Mouse (Mus musculus): ENCODE results near the gene Olfr1219. TPM values are rescaled to one million over a fixed set of nuclear protein-coding genes. Genes with fewer than 3 reads are reported as not detected.

Gene Olfr1219
- not detected in 2 replicates for polyA plus RNA-seq (2012; rRNA removed)

DNA sequence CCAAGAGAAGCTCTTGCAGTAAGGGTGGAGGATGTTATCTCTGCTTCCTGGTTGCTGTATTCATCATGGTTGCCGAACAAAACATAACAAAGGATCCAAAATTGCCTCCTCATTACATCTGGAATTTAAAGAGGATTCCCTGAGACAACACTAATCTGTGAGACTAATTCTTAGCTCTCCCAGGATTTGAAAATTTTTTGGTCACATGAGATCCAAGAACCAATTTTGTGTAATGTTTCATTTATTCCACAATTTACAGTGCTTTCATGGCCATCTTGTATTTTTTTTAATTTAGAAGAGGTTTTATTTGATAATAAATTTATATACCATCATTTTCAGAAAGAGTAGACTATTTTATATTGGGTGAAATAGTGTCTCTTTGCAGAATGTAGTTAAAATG is at the start of gene Olfr1219:
TSS of gene Olfr1219 (minus strand) at position 101 of the 400 bp plus-strand sequence.
- H3K27ac ChIP-seq (ENCODE audit: control insufficient read depth, insufficient read depth, low read length), result no peak within 1 kb of the TSS
- no peaks in the 10 kb centered on the region for H3K27me3 ChIP-seq (ENCODE audit: control insufficient read depth, insufficient read depth, low read length)
- H3K36me3 ChIP-seq (ENCODE audit: control insufficient read depth, insufficient read depth, low read length), result no peaks in the 10 kb centered on the region
- DNase-seq, result no peak
- H3K4me3 ChIP-seq (ENCODE audit: control insufficient read depth, insufficient read depth, low read length), result no peak within 1 kb of the TSS
- TF ChIP-seq CTCF (IDR thresholded peaks at IDR 0.05; ENCODE audit: borderline replicate concordance, control insufficient read depth, extremely low read depth, insufficient read depth, low read length, poor library complexity) (no peak), POLR2A (IDR thresholded peaks at IDR 0.05; ENCODE audit: control insufficient read depth, extremely low read depth, insufficient read depth, low read length, poor library complexity) (no peak)
- H3K4me1 ChIP-seq (replicated peaks; ENCODE audit: control insufficient read depth, insufficient read depth, low read length), result no peaks in the 10 kb centered on the region
- 70% methylated on average over 1 of the region's 1 CpGs for WGBS

- Histone ChIP-seq H3K27ac (ENCODE audit: control insufficient read depth, insufficient read depth, low read length) (no peak within 1 kb of the TSS), H3K27me3 (ENCODE audit: control insufficient read depth, insufficient read depth, low read length) (no peaks in the 10 kb centered on the region), H3K36me3 (ENCODE audit: control insufficient read depth, insufficient read depth, low read length) (no peaks in the 10 kb centered on the region), H3K4me3 (ENCODE audit: control insufficient read depth, insufficient read depth, low read length) (no peak within 1 kb of the TSS), H3K4me1 (replicated peaks; ENCODE audit: control insufficient read depth, insufficient read depth, low read length) (no peaks in the 10 kb centered on the region)
- DNase-seq, result no peak
- 89% methylated on average over 3 of the region's 3 CpGs for WGBS
- TF ChIP-seq CTCF (IDR thresholded peaks at IDR 0.05; ENCODE audit: borderline replicate concordance, control insufficient read depth, extremely low read depth, insufficient read depth, low read length, poor library complexity), result no peak
- TF ChIP-seq POLR2A (IDR thresholded peaks at IDR 0.05; ENCODE audit: control insufficient read depth, extremely low read depth, insufficient read depth, low read length, poor library complexity), result no peak
These were observed 49.6 kb upstream of the Olfr1219 start, which contains the start of gene Olfr1222 for GRCm38 (mm10) chr2:89132954-89133353. Gene Olfr1222, minus strand, starts transcription at chr2:89133054.

DNA sequence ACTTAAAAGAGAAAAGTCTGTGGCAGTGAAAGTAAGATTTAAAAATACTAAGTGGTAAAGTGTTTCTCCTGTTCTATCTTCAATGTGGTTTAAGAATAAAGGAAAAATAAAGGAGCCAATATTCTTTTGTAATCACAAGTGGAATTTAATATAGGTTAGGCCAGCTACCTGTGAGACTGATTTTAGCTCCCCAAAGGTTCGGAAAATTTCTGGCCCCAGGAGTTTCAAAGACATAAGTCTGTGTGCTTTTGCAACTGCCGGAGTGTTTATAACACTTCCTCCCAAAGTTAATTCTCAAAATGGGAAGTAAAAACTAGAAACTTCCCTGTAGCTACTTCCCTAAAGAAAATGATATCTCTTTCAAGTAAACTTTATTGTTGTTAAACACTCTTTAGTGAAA is 33.9 kb upstream of the Olfr1219 start, which contains the start of gene Olfr1221:
TSS of gene Olfr1221 (minus strand) at position 101 of the 400 bp plus-strand sequence.
- no peak for DNase-seq
- TF ChIP-seq CTCF (IDR thresholded peaks at IDR 0.05; ENCODE audit: borderline replicate concordance, control insufficient read depth, extremely low read depth, insufficient read depth, low read length, poor library complexity) (no peak), POLR2A (IDR thresholded peaks at IDR 0.05; ENCODE audit: control insufficient read depth, extremely low read depth, insufficient read depth, low read length, poor library complexity) (no peak)
- Histone ChIP-seq H3K27ac (ENCODE audit: control insufficient read depth, insufficient read depth, low read length) (no peak within 1 kb of the TSS), H3K4me1 (replicated peaks; ENCODE audit: control insufficient read depth, insufficient read depth, low read length) (no peaks in the 10 kb centered on the region), H3K4me3 (ENCODE audit: control insufficient read depth, insufficient read depth, low read length) (no peak within 1 kb of the TSS), H3K27me3 (ENCODE audit: control insufficient read depth, insufficient read depth, low read length) (no peaks in the 10 kb centered on the region), H3K36me3 (ENCODE audit: control insufficient read depth, insufficient read depth, low read length) (no peaks in the 10 kb centered on the region)
- 17% methylated on average over 2 of the region's 2 CpGs for WGBS

GRCm38 (mm10) chr2:89106735-89107134 is 23.4 kb upstream of the Olfr1219 start, which contains the start of gene Olfr1220:
Gene Olfr1220, minus strand, starts transcription at chr2:89106835.
- H3K27me3 ChIP-seq (ENCODE audit: control insufficient read depth, insufficient read depth, low read length), result no peaks in the 10 kb centered on the region
- TF ChIP-seq CTCF (IDR thresholded peaks at IDR 0.05; ENCODE audit: borderline replicate concordance, control insufficient read depth, extremely low read depth, insufficient read depth, low read length, poor library complexity) (no peak), POLR2A (IDR thresholded peaks at IDR 0.05; ENCODE audit: control insufficient read depth, extremely low read depth, insufficient read depth, low read length, poor library complexity) (no peak)
- H3K4me1 ChIP-seq (replicated peaks; ENCODE audit: control insufficient read depth, insufficient read depth, low read length), result no peaks in the 10 kb centered on the region
- H3K27ac ChIP-seq (ENCODE audit: control insufficient read depth, insufficient read depth, low read length), result no peak within 1 kb of the TSS
- H3K36me3 ChIP-seq (ENCODE audit: control insufficient read depth, insufficient read depth, low read length), result no peaks in the 10 kb centered on the region
- WGBS, result 77% methylated on average over 3 of the region's 3 CpGs
- no peak for DNase-seq
- H3K4me3 ChIP-seq (ENCODE audit: control insufficient read depth, insufficient read depth, low read length), result no peak within 1 kb of the TSS

GRCm38 (mm10) chr2:89105651-89106050 is 22.3 kb upstream of the Olfr1219 start:
- TF ChIP-seq CTCF (IDR thresholded peaks at IDR 0.05; ENCODE audit: borderline replicate concordance, control insufficient read depth, extremely low read depth, insufficient read depth, low read length, poor library complexity) (no peak), POLR2A (IDR thresholded peaks at IDR 0.05; ENCODE audit: control insufficient read depth, extremely low read depth, insufficient read depth, low read length, poor library complexity) (no peak)
- DNase-seq, result no peak
- no peak overlapping the region for H3K4me3 ChIP-seq (ENCODE audit: control insufficient read depth, insufficient read depth, low read length)
- no peaks in the 10 kb centered on the region for H3K27me3 ChIP-seq (ENCODE audit: control insufficient read depth, insufficient read depth, low read length)
- H3K4me1 ChIP-seq (replicated peaks; ENCODE audit: control insufficient read depth, insufficient read depth, low read length), result no peaks in the 10 kb centered on the region
- no peaks in the 10 kb centered on the region for H3K36me3 ChIP-seq (ENCODE audit: control insufficient read depth, insufficient read depth, low read length)
- no peak overlapping the region for H3K27ac ChIP-seq (ENCODE audit: control insufficient read depth, insufficient read depth, low read length)

GRCm38 (mm10) chr2:89093848-89094247 is 10.5 kb upstream of the Olfr1219 start:
- no peak for DNase-seq
- Histone ChIP-seq H3K27me3 (ENCODE audit: control insufficient read depth, insufficient read depth, low read length) (no peaks in the 10 kb centered on the region), H3K4me3 (ENCODE audit: control insufficient read depth, insufficient read depth, low read length) (no peak overlapping the region), H3K36me3 (ENCODE audit: control insufficient read depth, insufficient read depth, low read length) (no peaks in the 10 kb centered on the region), H3K4me1 (replicated peaks; ENCODE audit: control insufficient read depth, insufficient read depth, low read length) (no peaks in the 10 kb centered on the region), H3K27ac (ENCODE audit: control insufficient read depth, insufficient read depth, low read length) (no peak overlapping the region)
- WGBS, result 100% methylated on average over 1 of the region's 1 CpGs
- TF ChIP-seq CTCF (IDR thresholded peaks at IDR 0.05; ENCODE audit: borderline replicate concordance, control insufficient read depth, extremely low read depth, insufficient read depth, low read length, poor library complexity) (no peak), POLR2A (IDR thresholded peaks at IDR 0.05; ENCODE audit: control insufficient read depth, extremely low read depth, insufficient read depth, low read length, poor library complexity) (no peak)

GRCm38 (mm10) chr2:89081487-89081886 is 1.8 kb downstream of the Olfr1219 start:
- H3K4me3 ChIP-seq (ENCODE audit: control insufficient read depth, insufficient read depth, low read length), result no peak overlapping the region
- no peaks in the 10 kb centered on the region for H3K27me3 ChIP-seq (ENCODE audit: control insufficient read depth, insufficient read depth, low read length)
- no peak overlapping the region for H3K27ac ChIP-seq (ENCODE audit: control insufficient read depth, insufficient read depth, low read length)
- H3K4me1 ChIP-seq (replicated peaks; ENCODE audit: control insufficient read depth, insufficient read depth, low read length), result no peaks in the 10 kb centered on the region
- H3K36me3 ChIP-seq (ENCODE audit: control insufficient read depth, insufficient read depth, low read length), result no peaks in the 10 kb centered on the region
- no peak for DNase-seq
- TF ChIP-seq POLR2A (IDR thresholded peaks at IDR 0.05; ENCODE audit: control insufficient read depth, extremely low read depth, insufficient read depth, low read length, poor library complexity), result no peak
- no peak for TF ChIP-seq CTCF (IDR thresholded peaks at IDR 0.05; ENCODE audit: borderline replicate concordance, control insufficient read depth, extremely low read depth, insufficient read depth, low read length, poor library complexity)
